Mouse (Mus musculus): ENCODE measurements around the gene Lyve1. TPM values are rescaled to one million over a fixed set of nuclear protein-coding genes. Genes with fewer than 3 reads are reported as not detected.

Lyve1 gene
- polyA plus RNA-seq, 1 experiment, result not detected

- Histone ChIP-seq H3ac (ENCODE audit: control insufficient read depth, insufficient read length, low read depth) (no peak overlapping the region), H3K27me3 (ENCODE audit: control insufficient read depth, insufficient read depth, insufficient read length) (no peaks in the 10 kb centered on the region), H3K36me3 (ENCODE audit: control insufficient read depth, insufficient read depth) (peaks cover 23% of the 10 kb centered on the region), H3K4me3 (ENCODE audit: insufficient read depth, poor library complexity, severe bottlenecking) (no peak overlapping the region), H3K79me3 (ENCODE audit: low read depth) (no peaks in the 10 kb centered on the region), H3K79me2 (ENCODE audit: control insufficient read depth, insufficient read depth) (no peaks in the 10 kb centered on the region)
- TF ChIP-seq FOSL1 (IDR thresholded peaks at IDR 0.05; ENCODE audit: insufficient read depth, low read length, poor library complexity, severe bottlenecking), result no peak
- TF ChIP-seq CEBPB (IDR thresholded peaks at IDR 0.05; ENCODE audit: low read depth), result no peak
- TF ChIP-seq CTCF (IDR thresholded peaks at IDR 0.05; ENCODE audit: control insufficient read depth, insufficient read depth, insufficient read length), result no peak
- TF ChIP-seq USF1 (IDR thresholded peaks at IDR 0.05; ENCODE audit: low read depth), result no peak
- no peak for TF ChIP-seq MAX (IDR thresholded peaks at IDR 0.05)
- no peak for TF ChIP-seq MYOG (IDR thresholded peaks at IDR 0.05; ENCODE audit: control insufficient read depth, extremely low read depth, insufficient read length)
- no peak for TF ChIP-seq MYOD1 (IDR thresholded peaks at IDR 0.05; ENCODE audit: control insufficient read depth, insufficient read length, low read depth)
These were observed 49.1 kb downstream of the Lyve1 start for GRCm38 (mm10) chr7:110813983-110814382.

- Histone ChIP-seq H3K79me3 (ENCODE audit: low read depth) (no peaks in the 10 kb centered on the region), H3K4me3 (ENCODE audit: insufficient read depth, poor library complexity, severe bottlenecking) (no peak overlapping the region), H3K36me3 (ENCODE audit: control insufficient read depth, insufficient read depth) (peaks cover 23% of the 10 kb centered on the region), H3K27me3 (ENCODE audit: control insufficient read depth, insufficient read depth, insufficient read length) (no peaks in the 10 kb centered on the region), H3K79me2 (ENCODE audit: control insufficient read depth, insufficient read depth) (no peaks in the 10 kb centered on the region), H3ac (ENCODE audit: control insufficient read depth, insufficient read length, low read depth) (no peak overlapping the region)
- no peak for TF ChIP-seq USF1 (IDR thresholded peaks at IDR 0.05; ENCODE audit: low read depth)
- TF ChIP-seq FOSL1 (IDR thresholded peaks at IDR 0.05; ENCODE audit: insufficient read depth, low read length, poor library complexity, severe bottlenecking), result no peak
- TF ChIP-seq CTCF (IDR thresholded peaks at IDR 0.05; ENCODE audit: control insufficient read depth, insufficient read depth, insufficient read length), result no peak
- TF ChIP-seq CEBPB (IDR thresholded peaks at IDR 0.05; ENCODE audit: low read depth), result no peak
These were observed 51.5 kb downstream of the Lyve1 start for GRCm38 (mm10) chr7:110811529-110811928.

GRCm38 (mm10) chr7:110810995-110811394 lies 52.0 kb downstream of the Lyve1 start:
- no peaks in the 10 kb centered on the region for H3K79me3 ChIP-seq (ENCODE audit: low read depth)
- no peaks in the 10 kb centered on the region for H3K79me2 ChIP-seq (ENCODE audit: control insufficient read depth, insufficient read depth)
- H3K27me3 ChIP-seq (ENCODE audit: control insufficient read depth, insufficient read depth, insufficient read length), result no peaks in the 10 kb centered on the region
- peaks cover 23% of the 10 kb centered on the region for H3K36me3 ChIP-seq (ENCODE audit: control insufficient read depth, insufficient read depth)
- TF ChIP-seq CTCF (IDR thresholded peaks at IDR 0.05; ENCODE audit: control insufficient read depth, insufficient read depth, insufficient read length) (no peak), USF1 (IDR thresholded peaks at IDR 0.05; ENCODE audit: low read depth) (no peak), FOSL1 (IDR thresholded peaks at IDR 0.05; ENCODE audit: insufficient read depth, low read length, poor library complexity, severe bottlenecking) (no peak), MYOG (IDR thresholded peaks at IDR 0.05; ENCODE audit: control insufficient read depth, extremely low read depth, insufficient read length) (no peak), MYOD1 (IDR thresholded peaks at IDR 0.05; ENCODE audit: control insufficient read depth, insufficient read length, low read depth) (no peak), CEBPB (IDR thresholded peaks at IDR 0.05; ENCODE audit: low read depth) (no peak), MAX (IDR thresholded peaks at IDR 0.05) (no peak)
- no peak overlapping the region for H3ac ChIP-seq (ENCODE audit: control insufficient read depth, insufficient read length, low read depth)
- no peak overlapping the region for H3K4me3 ChIP-seq (ENCODE audit: insufficient read depth, poor library complexity, severe bottlenecking)

GRCm38 (mm10) chr7:110809585-110810557 lies 53.2 kb downstream of the Lyve1 start:
- TF ChIP-seq MYOD1 (IDR thresholded peaks at IDR 0.05; ENCODE audit: control insufficient read depth, insufficient read length, low read depth) (no peak), FOSL1 (IDR thresholded peaks at IDR 0.05; ENCODE audit: insufficient read depth, low read length, poor library complexity, severe bottlenecking) (no peak), USF1 (IDR thresholded peaks at IDR 0.05; ENCODE audit: low read depth) (no peak), MAX (IDR thresholded peaks at IDR 0.05) (no peak), CTCF (IDR thresholded peaks at IDR 0.05; ENCODE audit: control insufficient read depth, insufficient read depth, insufficient read length) (no peak)
- no peaks in the 10 kb centered on the region for H3K79me2 ChIP-seq (ENCODE audit: control insufficient read depth, insufficient read depth)
- no peak overlapping the region for H3K4me3 ChIP-seq (ENCODE audit: insufficient read depth, poor library complexity, severe bottlenecking)
- no peaks in the 10 kb centered on the region for H3K79me3 ChIP-seq (ENCODE audit: low read depth)
- no peak overlapping the region for H3ac ChIP-seq (ENCODE audit: control insufficient read depth, insufficient read length, low read depth)
- no peaks in the 10 kb centered on the region for H3K27me3 ChIP-seq (ENCODE audit: control insufficient read depth, insufficient read depth, insufficient read length)
- peaks cover 30% of the 10 kb centered on the region for H3K36me3 ChIP-seq (ENCODE audit: control insufficient read depth, insufficient read depth)

GRCm38 (mm10) chr7:110808962-110809361 lies 54.1 kb downstream of the Lyve1 start:
- Histone ChIP-seq H3K27me3 (ENCODE audit: control insufficient read depth, insufficient read depth, insufficient read length) (no peaks in the 10 kb centered on the region), H3ac (ENCODE audit: control insufficient read depth, insufficient read length, low read depth) (no peak overlapping the region), H3K4me3 (ENCODE audit: insufficient read depth, poor library complexity, severe bottlenecking) (no peak overlapping the region), H3K36me3 (ENCODE audit: control insufficient read depth, insufficient read depth) (peaks cover 30% of the 10 kb centered on the region), H3K79me3 (ENCODE audit: low read depth) (no peaks in the 10 kb centered on the region), H3K79me2 (ENCODE audit: control insufficient read depth, insufficient read depth) (no peaks in the 10 kb centered on the region)
- TF ChIP-seq MYOD1 (IDR thresholded peaks at IDR 0.05; ENCODE audit: control insufficient read depth, insufficient read length, low read depth) (no peak), MYOG (IDR thresholded peaks at IDR 0.05; ENCODE audit: control insufficient read depth, extremely low read depth, insufficient read length) (no peak), FOSL1 (IDR thresholded peaks at IDR 0.05; ENCODE audit: insufficient read depth, low read length, poor library complexity, severe bottlenecking) (no peak), USF1 (IDR thresholded peaks at IDR 0.05; ENCODE audit: low read depth) (no peak), CEBPB (IDR thresholded peaks at IDR 0.05; ENCODE audit: low read depth) (no peak), CTCF (IDR thresholded peaks at IDR 0.05; ENCODE audit: control insufficient read depth, insufficient read depth, insufficient read length) (no peak), MAX (IDR thresholded peaks at IDR 0.05) (no peak)
